Mouse (Mus musculus) MN1 (cell line): ENCODE results near the gene Rhot1.
"Not testable (repeated sequence)": the region's sequence is repeated elsewhere in the genome, so short reads cannot be mapped to it uniquely, and the experiment has no call there.

ENCODE experiments used
- DNase-seq: peaks from one replicate; pipeline ENCODE4 v3.0.0-alpha.2; 2016; ENCODE audit warnings: low spot score

The Rhot1 gene

DNA sequence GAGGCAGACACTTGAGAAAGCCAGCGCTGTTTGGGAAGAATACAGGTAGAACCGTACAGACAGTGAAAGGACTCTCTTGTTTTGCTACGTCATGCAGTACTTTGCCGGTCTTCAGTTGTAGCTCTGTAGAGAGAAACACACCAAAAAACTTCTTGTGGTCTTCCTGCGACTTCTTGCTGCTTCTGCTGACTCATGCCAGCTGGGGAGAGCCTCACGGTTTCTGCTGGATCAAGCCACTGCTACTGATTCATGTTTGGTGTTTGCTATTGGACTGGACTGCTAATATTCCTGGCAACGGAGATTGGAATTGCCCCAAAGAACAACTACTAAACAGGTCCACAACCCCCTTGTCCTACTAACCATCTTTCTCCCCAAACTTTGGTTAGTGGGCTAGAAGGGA lies 12.5 kb upstream of the Rhot1 start:
- DNase-seq: no peak

DNA sequence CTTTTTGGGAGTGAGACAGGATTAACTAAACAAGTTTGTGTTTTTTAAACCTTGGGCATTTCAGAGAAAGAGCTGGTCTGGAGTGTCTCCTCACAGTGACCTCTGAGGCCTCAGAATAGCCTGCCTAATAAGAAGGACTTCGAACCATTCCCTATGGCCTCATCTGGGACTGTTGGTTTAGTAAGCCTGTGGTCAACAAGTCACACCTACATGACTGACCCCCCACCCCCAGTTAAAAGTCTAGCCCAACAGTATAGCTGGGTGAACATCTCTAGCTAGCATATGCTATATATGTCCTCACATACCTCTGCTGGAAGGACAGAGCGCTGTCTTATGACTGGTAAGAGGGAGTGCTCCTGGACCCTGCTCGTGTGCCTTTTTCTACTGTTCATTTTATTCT lies 9.5 kb upstream of the Rhot1 start:
- DNase-seq: no peak

DNA sequence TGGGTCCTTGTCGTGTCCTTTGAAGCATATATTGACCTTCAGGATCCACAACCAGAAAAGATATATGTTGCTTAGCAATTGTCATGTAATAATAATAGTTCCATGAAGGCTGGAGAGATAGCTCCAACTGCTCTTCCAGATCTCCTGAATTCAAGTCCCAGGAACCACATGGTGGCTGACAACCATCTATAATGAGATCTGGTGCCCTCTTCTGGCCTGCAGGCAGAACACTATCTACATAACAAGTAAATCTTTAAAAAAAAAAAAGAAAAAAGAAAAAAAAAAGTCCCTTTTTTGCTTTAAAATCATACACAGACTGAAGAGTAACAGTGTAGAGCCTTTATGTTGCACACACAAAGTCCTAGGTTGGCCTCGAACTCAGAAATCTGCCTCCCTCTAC lies 9.0 kb upstream of the Rhot1 start:
- no peak for DNase-seq

DNA sequence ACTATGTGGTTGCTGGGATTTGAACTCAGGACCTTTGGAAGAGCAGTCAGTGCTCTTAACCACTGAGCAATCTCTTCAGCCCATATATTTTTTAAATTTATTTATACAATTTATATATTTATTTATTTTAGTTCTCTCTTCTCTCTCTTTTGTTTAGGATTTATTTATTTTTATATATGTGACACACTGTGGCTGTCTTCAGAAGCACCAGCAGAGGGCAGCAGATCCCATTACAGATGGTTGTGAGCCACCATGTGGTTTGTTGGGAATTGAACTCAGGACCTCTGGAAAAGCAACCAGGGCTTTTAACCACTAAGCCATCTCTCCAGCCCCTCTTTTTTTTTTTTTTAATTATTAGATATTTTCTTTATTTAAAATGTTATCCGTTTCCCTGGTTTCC lies 8.5 kb upstream of the Rhot1 start:
- peak; percentile 12 for DNase-seq

DNA sequence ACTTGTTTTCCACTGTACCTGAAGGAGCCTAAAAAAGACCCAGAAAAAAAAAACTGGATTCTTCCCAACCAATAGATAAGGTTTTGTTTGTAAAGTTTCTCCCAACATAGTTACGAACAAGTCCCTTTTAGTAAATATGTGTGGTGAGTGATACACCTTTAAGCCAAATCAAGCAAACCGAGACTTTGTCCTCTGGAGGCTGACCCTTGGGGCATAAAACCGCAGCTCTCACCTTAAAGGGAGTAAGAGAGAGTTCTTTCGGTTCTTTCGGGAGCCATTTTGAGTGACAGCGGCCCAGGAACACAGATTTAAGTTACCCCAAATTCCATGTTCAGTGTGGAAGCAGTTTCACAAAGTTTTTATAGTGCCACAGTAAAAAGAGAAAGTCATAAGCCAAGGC lies 6.5 kb upstream of the Rhot1 start:
- DNase-seq: no peak

DNA sequence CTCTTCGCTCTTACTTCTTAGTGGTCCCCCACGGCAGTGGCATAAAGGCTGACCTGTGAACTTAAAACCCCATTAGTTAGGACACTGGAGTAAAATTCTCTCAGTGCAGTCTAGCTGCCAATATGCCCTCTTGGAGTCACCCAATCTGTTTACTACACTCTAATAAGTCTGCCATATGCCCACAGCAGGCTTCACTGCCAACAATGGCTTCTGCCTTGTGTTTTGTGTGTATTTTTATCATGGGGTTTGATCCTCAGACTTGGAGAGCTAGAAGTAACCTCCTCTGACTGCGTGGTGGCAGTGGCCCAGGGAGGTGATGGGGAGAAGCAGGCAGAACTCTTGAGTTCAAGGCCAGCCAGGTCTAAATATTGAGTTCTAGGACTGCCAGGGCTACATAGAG lies 4.8 kb upstream of the Rhot1 start:
- no peak for DNase-seq

DNA sequence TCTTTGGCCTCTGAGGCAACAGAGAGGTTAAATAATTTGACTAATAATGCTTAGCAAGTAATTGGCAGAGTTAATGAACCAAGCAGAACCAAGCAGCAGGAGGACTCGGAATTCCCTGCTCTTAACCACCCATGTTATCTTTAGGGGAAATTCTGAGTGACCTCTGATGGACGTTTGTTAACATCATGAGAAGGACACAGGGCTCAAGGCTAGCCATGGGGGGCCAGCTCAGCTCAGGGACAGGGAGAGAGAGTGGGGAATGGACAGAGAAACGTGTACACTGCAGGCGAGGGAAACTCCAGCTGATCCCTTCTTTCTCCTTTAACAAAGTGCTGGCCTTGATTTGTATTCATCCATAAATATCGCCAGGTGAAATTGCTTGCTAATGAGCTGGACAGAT lies 3.9 kb upstream of the Rhot1 start:
- DNase-seq: no peak

DNA sequence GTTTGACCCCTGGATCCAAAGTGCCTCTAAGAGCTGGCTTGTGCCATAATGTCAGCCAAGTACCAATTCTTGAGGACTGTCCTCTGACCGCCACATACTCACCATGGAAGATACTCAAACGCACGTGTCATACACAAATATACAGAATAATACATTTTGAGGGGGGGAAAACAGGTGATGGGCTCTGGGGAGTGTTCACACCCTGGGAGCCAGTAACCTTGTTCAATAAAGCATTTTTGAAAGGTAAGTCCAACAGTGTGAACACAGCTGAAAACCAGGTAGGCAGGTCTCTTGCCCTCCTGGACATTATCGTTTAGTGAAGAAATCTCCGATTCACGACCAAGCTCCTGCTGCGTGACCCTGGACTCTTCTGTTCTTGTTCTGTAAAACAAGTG lies 357 bp upstream of the Rhot1 start:
- DNase-seq: no peak

DNA sequence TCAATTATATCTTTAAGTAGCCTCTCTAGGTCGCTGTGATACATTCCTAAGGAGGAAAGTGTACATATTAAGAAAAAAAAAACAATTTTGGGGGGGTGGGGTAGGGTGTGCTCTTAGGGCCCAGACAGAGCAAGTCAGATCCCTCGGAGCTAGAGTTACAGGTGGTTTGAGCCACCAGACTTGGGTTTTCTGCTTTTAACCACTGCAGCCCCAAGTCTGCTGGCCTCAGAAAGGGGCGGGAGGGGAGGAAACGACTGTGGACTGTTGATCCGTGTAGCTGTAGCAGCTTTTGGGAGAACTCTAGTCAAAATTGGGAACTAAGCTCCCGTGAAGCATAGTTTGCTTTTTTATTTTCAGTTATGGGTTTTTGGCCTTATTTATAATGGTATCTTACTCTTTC lies 1.5 kb downstream of the Rhot1 start:
- no peak for DNase-seq

DNA sequence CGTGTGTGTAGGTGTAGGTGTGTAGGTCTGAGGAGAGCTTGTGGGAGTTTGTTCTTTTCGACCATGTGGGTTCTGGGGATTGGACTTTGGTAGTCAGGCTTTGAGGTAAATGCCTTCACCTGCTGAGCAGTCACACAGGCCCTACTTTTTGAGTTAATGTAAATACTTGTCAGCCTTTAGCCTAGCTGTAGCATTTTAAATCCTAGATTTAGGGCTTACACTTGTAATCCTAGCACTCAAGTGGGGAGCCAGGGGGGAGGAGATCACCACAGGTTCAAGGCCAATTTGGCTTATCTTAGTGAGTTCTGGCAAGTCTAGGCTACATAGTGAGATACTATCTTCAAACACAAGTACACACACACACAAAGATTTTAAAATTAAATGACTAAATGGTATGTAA lies 3.5 kb downstream of the Rhot1 start:
- DNase-seq: no peak

DNA sequence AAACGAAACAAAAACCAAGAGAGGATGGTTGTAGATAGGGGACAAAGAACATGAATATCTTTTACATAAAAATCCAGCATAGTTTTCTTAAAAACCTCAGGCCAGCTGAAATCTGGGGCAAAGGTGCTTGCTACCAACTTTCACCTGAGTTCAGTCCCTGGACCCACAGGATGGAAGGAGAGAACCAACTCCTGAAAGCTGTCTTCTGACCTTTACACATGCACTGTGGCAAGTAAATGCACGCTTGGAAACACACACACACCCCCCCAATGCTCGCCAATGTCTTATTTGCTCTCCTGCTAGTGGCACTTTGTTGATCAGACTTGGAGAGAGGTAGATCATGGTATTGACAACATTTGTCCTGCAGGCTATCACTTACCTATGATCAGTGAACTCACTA lies 6.5 kb downstream of the Rhot1 start:
- no peak for DNase-seq

DNA sequence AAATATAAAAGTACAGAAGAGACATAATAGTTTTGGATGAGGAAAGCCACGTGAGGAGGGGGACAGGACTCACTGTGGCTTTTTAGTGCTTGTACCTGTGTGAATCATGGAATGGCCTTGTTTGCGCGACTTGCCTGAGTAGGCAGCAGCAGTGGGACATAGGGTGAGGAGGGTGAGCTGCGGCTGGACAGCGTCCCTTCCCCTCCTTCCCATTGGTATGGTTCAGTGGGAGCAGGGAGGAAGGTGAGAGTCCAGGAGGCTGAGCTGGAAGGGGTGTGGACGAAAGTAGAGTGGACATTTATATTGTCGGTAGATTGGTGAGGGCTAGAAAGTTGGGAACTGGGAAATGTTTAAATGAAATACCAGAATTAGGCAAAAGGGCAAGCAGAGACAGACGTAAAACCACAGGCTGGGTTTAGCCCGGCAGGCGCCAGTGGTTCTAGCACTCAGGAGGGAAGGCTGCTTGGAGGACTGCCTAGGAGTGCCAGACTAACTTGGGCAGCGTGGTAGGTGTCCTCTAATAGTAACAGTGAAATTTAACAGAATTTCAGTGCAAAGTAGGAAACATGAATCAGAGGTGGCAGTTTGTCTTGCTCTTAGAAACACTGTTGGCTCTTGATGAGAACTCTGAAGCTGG lies 10.0 kb downstream of the Rhot1 start:
- no peak for DNase-seq

DNA sequence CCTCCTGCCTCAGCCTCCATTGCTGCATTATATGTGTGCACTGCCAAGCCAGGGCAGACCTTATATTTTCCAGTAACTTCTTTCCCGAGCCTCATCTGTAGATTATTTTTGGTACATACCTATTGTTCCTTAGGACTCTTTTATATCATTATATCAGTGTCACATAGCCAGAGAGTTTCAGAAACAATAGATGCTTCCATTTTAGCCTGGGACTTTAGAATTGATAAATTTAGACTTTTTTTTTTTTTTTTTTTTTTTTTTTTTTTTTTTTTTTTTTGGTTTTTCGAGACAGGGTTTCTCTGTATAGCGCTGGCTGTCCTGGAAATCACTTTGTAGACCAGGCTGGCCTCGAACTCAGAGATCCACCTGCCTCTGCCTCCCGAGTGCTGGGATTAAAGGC lies 21.2 kb downstream of the Rhot1 start:
- DNase-seq: not testable (repeated sequence)

DNA sequence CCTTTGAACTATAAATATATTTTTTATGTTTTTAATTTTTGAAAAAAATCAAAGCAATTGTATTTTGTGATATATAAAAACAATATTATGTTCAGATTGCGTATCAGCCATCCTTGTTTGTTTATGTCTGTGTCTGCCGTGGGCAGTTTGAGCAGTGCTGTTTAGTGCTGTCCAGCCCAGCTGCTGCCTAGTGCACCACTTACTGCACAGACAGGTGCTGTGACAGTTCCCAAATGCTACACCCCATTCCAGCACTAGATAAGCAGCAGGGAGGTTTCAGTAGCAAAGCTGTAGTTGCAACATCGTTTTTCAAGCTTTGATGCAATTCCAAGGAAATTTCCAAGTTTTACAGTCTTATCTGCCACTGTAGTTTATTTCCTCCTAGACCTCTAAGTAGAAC lies 28.5 kb downstream of the Rhot1 start:
- peak; percentile 8 for DNase-seq

DNA sequence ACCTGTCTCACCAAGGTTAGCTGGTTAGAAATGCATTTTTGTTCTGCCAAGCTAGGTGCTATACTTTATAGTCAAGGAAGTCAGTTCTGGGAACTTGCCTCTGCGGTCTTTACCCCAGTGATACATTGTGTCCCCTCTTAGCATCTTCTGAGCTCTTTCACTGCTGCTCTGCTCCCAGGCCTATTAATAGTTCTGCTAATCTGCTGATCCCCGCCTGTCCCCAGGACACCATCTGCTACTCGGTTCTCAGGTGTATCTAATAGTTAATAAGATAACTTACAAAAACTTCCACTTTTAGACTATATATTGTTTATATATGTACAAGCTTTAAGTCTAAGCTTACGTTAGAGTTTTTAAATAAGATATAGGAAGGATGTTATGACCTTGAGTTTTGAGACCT lies 29.5 kb downstream of the Rhot1 start:
- no peak for DNase-seq

DNA sequence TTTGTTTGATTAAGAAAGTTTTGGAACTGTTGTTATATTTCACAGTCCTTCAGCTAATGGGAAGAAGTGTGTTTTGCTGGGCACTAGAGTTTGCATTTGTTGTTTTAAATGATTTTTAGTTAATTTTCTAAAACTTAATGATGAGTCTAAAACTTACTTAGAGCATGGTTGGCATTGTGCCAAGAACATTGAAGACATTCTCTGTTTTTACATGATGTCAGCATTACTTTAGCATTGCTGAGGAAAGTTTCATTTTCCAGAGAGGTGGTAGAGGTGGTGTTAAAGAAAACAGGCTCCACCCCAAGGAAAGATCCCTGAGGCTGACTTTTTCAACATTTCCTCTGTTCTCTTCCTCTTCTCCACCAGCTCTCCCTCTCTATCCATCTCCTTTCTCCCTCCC lies 38.2 kb downstream of the Rhot1 start:
- DNase-seq: no peak

DNA sequence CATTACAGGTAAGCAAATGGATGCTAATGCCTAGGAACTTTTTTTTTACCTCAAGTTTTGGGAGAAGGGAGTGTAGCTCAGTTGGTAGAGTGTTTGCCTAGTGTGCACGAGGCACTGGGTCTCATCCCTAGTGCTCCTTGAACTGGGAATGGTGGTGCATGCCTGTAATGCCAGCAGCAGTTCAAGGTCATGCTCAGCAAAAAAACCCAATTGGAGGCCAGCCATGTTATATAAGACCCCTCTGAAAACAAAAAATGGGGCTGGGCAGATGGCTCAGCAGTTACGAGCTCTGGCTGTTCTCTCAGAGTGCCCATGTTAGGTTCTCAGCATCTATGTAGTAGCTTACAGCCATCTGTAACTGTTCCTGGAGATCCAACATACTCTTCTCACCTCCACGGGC lies 39.7 kb downstream of the Rhot1 start:
- DNase-seq: no peak

DNA sequence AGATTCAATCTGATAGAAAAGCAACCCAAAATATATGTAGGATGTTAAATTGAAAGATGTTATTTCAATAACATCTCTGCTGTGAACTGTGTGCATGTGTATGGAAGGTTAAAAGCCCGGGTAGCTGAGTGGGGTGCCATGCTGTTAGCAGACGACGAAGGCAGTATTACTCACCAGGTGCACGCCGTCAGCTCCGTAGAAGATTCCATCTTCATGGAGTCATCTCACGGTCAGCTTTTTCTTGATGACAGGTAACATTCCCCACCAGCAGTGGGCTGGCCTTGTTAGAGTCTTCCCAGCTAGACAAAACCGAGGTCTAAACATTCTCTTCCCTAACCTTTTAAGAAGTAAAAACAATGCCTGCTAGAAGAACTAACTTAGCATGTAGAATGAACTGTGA lies 55.3 kb downstream of the Rhot1 start:
- no peak for DNase-seq

DNA sequence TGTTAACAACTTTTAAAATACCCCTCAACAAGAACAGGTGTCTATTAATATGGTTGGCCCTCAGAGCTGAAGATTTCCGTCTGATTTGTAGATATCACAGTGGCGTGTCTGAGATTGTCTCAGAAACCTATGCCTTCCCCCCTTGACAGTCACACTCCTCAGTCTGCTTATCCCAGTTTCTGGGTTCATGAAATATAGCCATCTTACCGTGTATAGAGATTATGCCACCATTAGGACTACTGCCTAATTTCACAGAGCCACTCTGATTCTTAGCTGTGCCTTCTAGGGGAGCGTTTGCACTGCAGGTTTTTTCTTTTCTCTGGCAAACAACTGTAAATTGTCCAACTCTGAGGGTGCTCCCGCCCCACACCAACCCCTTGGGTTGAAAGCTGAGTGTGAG lies 62.3 kb downstream of the Rhot1 start:
- DNase-seq: no peak

DNA sequence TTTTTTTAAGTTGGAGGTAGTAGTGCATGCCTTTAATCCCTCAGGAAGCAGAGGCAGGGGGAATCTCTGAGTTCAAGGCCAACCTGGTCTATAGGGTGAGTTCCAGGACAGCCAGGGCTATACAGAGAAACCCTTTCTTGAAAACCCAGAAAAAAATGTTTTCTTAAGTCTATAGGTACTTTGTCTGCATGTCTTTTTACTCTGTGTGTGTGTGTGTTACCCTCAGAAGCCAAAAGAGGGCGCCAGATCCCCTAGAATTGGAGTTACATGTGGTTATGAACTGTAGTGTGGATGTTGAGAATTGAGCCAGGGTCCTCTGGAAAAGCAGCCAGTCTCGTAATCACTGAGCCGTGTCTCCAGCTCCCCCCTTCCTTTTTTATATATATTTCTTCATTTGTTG lies 66.2 kb downstream of the Rhot1 start:
- DNase-seq: no peak

DNA sequence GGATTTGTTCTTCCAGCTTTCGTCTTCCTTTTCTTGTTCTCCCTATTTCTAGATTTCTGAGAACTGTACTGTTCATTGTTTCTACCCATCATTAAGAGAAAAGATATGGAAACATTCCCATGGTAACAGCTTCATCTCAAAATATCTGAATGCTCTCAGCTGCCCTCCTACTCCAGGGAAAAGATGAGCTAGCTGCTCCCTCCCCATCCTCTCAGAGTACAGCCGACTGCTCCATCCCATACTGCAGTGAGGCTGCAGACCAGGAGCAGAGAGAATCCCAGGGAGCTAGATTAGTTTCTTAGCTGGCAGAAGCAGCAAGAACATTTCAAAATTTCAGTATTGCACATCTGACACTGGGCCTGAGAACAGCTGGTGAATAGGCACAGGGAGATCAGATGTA lies 69.2 kb downstream of the Rhot1 start:
- no peak for DNase-seq

DNA sequence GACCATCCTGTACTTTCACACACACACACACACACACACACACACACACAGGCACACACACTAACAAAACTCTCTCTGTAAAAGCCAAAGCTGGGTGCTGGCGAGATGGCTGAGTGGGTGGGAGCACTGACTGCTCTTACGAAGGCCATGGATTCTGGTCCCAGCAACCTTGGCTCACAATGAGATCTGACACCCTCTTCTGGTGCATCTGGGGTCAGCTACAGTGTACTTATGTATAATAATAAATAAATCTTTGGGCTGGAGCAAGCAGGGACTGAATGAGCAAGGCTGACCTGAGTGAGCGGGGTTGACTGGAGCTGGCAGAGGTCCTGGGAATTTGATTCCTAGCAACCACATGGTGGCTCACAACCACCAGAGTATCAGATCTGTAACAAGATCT lies 75.0 kb downstream of the Rhot1 start:
- DNase-seq: no peak

DNA sequence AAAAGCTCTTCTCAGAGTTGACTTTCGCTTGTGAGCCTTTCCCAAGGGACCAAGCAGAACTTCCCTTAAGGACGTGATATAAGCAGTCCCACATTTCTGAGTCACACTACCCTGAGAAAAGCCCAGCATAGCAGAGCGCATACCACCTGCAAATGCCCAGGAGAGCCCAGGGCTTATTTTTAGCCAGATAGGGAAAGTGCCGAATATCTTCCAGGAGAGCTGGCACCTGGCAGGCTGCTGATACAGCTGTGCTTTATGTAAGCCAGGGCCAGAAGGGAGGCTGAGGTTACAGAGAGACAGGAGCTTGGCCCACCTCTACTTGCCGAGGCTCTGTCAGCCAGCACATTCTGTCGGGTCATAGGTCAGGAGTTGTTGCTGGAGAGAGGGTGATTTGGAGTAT lies 75.8 kb downstream of the Rhot1 start:
- DNase-seq: no peak

DNA sequence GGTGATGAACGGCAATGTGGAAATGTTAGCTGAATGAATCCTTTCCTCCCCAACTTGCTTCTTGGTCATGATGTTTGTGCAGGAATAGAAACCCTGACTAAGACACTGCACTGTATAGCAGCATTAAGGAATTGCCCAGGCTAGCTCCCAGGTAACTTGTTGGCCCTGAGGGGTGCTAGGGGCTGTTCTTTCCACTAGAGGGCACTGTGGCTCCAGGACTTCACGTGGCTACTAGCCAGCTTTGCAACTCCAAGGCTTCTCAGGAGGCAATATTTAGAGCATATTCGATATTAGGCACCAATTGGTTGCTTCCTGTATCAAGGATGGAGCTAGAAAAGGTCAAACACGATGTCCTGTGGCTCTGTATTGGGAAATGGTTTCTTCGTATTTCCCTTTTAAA lies 78.3 kb downstream of the Rhot1 start:
- DNase-seq: peak; percentile 78
